Mouse (Mus musculus) gastrocnemius, postnatal 10 days (tissue): ENCODE measurements around the gene Gm20388. TPM values are rescaled to one million over a fixed set of nuclear protein-coding genes. Genes with fewer than 3 reads are reported as not detected.

Experiments used
- DNase-seq: peaks from one replicate; pipeline ENCODE4 v3.0.0; 2021; ENCODE audit warnings: mixed read lengths
- total RNA-seq, 2 experiments: library from RNA; stranded (reverse); gene quantifications; 2 replicates each; pipeline ENCODE4 v1.2.3; 2021

Gene Gm20388
- total RNA-seq, 2 experiments from 2014 or later = 2.9 to 6.0 TPM

- no peak for DNase-seq
Observed at GRCm38 (mm10) chr8:120396756-120397155, 486.1 kb downstream of the Gm20388 start.

- no peak for DNase-seq
Observed at GRCm38 (mm10) chr8:120397444-120398411, 487.1 kb downstream of the Gm20388 start.

GRCm38 (mm10) chr8:120399212-120399934, 488.7 kb downstream of the Gm20388 start:
- no peak for DNase-seq

- no peak for DNase-seq
Observed at GRCm38 (mm10) chr8:120401216-120401615, 490.6 kb downstream of the Gm20388 start.

- DNase-seq = no peak
Observed at GRCm38 (mm10) chr8:120401712-120402111, 491.1 kb downstream of the Gm20388 start.

GRCm38 (mm10) chr8:120403606-120404269, 493.1 kb downstream of the Gm20388 start:
- DNase-seq = no peak

- peak; percentile 73 for DNase-seq
Observed at GRCm38 (mm10) chr8:120404609-120405036, 494.0 kb downstream of the Gm20388 start.

- DNase-seq = no peak
Observed at GRCm38 (mm10) chr8:120406008-120406632, 495.5 kb downstream of the Gm20388 start.

- DNase-seq = no peak
Observed at GRCm38 (mm10) chr8:120407701-120408240, 497.1 kb downstream of the Gm20388 start.

GRCm38 (mm10) chr8:120408241-120409215, 497.9 kb downstream of the Gm20388 start:
- DNase-seq = no peak

- DNase-seq = no peak
Observed at GRCm38 (mm10) chr8:120409371-120410013, 498.9 kb downstream of the Gm20388 start.

- DNase-seq = no peak
Observed at GRCm38 (mm10) chr8:120411059-120411458, 500.4 kb downstream of the Gm20388 start.

GRCm38 (mm10) chr8:120411862-120412261, 501.2 kb downstream of the Gm20388 start:
- DNase-seq = no peak

GRCm38 (mm10) chr8:120412357-120412756, 501.7 kb downstream of the Gm20388 start:
- DNase-seq = no peak

- DNase-seq = no peak
Observed at GRCm38 (mm10) chr8:120412911-120413625, 502.4 kb downstream of the Gm20388 start.

GRCm38 (mm10) chr8:120413626-120413988, 503.0 kb downstream of the Gm20388 start:
- no peak for DNase-seq

GRCm38 (mm10) chr8:120414216-120414615, 503.6 kb downstream of the Gm20388 start:
- DNase-seq = no peak

GRCm38 (mm10) chr8:120415474-120415873, 504.8 kb downstream of the Gm20388 start:
- no peak for DNase-seq

- DNase-seq = no peak
Observed at GRCm38 (mm10) chr8:120416173-120416521, 505.5 kb downstream of the Gm20388 start.
